Mouse (Mus musculus): ENCODE results near the gene Mn1. TPM values are rescaled to one million over a fixed set of nuclear protein-coding genes. Genes with fewer than 3 reads are reported as not detected.
A peak's percentile ranks its signal among the peaks of the same experiment; 100 is the strongest.

The Mn1 gene
- polyA plus RNA-seq, 1 experiment from 2014 or later, result 4.3 TPM

GRCm38 (mm10) chr5:111458675-111459074, 41.5 kb downstream of the Mn1 start:
- Histone ChIP-seq H3K9me3 (replicated peaks; ENCODE audit: low read length) (no peaks in the 10 kb centered on the region), H3K4me3 (replicated peaks; ENCODE audit: low read depth, low read length) (no peak overlapping the region), H3K27ac (no peak overlapping the region), H3K4me1 (replicated peaks; ENCODE audit: insufficient read depth, low read length) (no peaks in the 10 kb centered on the region), H3K27me3 (ENCODE audit: insufficient read depth, low read length) (no peaks in the 10 kb centered on the region), H3K4me2 (ENCODE audit: low read length) (no peak overlapping the region), H3K9ac (ENCODE audit: low read depth, low read length) (no peak overlapping the region), H3K36me3 (ENCODE audit: insufficient read depth, low read length) (no peaks in the 10 kb centered on the region)
- no peak for TF ChIP-seq CTCF (IDR thresholded peaks at IDR 0.05; ENCODE audit: low read depth)
- WGBS, result 77% methylated on average over 6 of the region's 6 CpGs
- ATAC-seq (replicated peaks; ENCODE audit: low FRiP score, low read depth), result no peak
- no peak for DNase-seq (ENCODE audit: low spot score)

- peak; percentile 69; the same call in 1 of the 2 replicates for ATAC-seq (replicated peaks; ENCODE audit: low FRiP score, low read depth)
- Histone ChIP-seq H3K4me1 (replicated peaks; ENCODE audit: insufficient read depth, low read length) (no peaks in the 10 kb centered on the region), H3K4me2 (ENCODE audit: low read length) (no peak overlapping the region), H3K36me3 (ENCODE audit: insufficient read depth, low read length) (no peaks in the 10 kb centered on the region), H3K9me3 (replicated peaks; ENCODE audit: low read length) (no peaks in the 10 kb centered on the region), H3K9ac (ENCODE audit: low read depth, low read length) (no peak overlapping the region), H3K27ac (peak overlapping the region; percentile 69), H3K4me3 (replicated peaks; ENCODE audit: low read depth, low read length) (no peak overlapping the region), H3K27me3 (ENCODE audit: insufficient read depth, low read length) (no peaks in the 10 kb centered on the region)
- DNase-seq (ENCODE audit: low spot score), result peak; percentile 78
- WGBS, result 50% methylated on average over 11 of the region's 11 CpGs
- TF ChIP-seq CTCF (IDR thresholded peaks at IDR 0.05; ENCODE audit: low read depth), result no peak; the same call in 1 of the 2 replicates
These were observed 48.7 kb downstream of the Mn1 start for GRCm38 (mm10) chr5:111465811-111466299.

- Histone ChIP-seq H3K4me2 (ENCODE audit: low read length) (no peak overlapping the region), H3K4me3 (replicated peaks; ENCODE audit: low read depth, low read length) (no peak overlapping the region), H3K9me3 (replicated peaks; ENCODE audit: low read length) (no peaks in the 10 kb centered on the region), H3K9ac (ENCODE audit: low read depth, low read length) (no peak overlapping the region), H3K36me3 (ENCODE audit: insufficient read depth, low read length) (no peaks in the 10 kb centered on the region), H3K4me1 (replicated peaks; ENCODE audit: insufficient read depth, low read length) (no peaks in the 10 kb centered on the region), H3K27me3 (ENCODE audit: insufficient read depth, low read length) (no peaks in the 10 kb centered on the region), H3K27ac (no peak overlapping the region; the same call in 1 of the 2 replicates)
- ATAC-seq (replicated peaks; ENCODE audit: low FRiP score, low read depth), result no peak; the same call in 1 of the 2 replicates
- 69% methylated on average over 9 of the region's 9 CpGs for WGBS
- TF ChIP-seq CTCF (IDR thresholded peaks at IDR 0.05; ENCODE audit: low read depth), result no peak
- no peak for DNase-seq (ENCODE audit: low spot score)
These were observed 49.3 kb downstream of the Mn1 start for GRCm38 (mm10) chr5:111466429-111466828.

GRCm38 (mm10) chr5:111467699-111468098, 50.5 kb downstream of the Mn1 start:
- H3K27me3 ChIP-seq (ENCODE audit: insufficient read depth, low read length), result no peaks in the 10 kb centered on the region
- no peak for ATAC-seq (replicated peaks; ENCODE audit: low FRiP score, low read depth)

GRCm38 (mm10) chr5:111469195-111469882, 52.2 kb downstream of the Mn1 start:
- Histone ChIP-seq H3K4me1 (replicated peaks; ENCODE audit: insufficient read depth, low read length) (0 out of 2 replicates have a peak, but pooled peaks cover 5% of the 10 kb centered on the region), H3K9me3 (replicated peaks; ENCODE audit: low read length) (no peaks in the 10 kb centered on the region), H3K4me3 (replicated peaks; ENCODE audit: low read depth, low read length) (no peak overlapping the region), H3K9ac (ENCODE audit: low read depth, low read length) (no peak overlapping the region), H3K27ac (no peak overlapping the region), H3K36me3 (ENCODE audit: insufficient read depth, low read length) (no peaks in the 10 kb centered on the region), H3K4me2 (ENCODE audit: low read length) (no peak overlapping the region), H3K27me3 (ENCODE audit: insufficient read depth, low read length) (no peaks in the 10 kb centered on the region)
- 55% methylated on average over 7 of the region's 7 CpGs for WGBS
- ATAC-seq (replicated peaks; ENCODE audit: low FRiP score, low read depth) (no peak), DNase-seq (ENCODE audit: low spot score) (no peak)
- TF ChIP-seq CTCF (IDR thresholded peaks at IDR 0.05; ENCODE audit: low read depth), result no peak

More at GRCm38 (mm10) chr5:111467699-111468098, 50.5 kb downstream of the Mn1 start:
- Histone ChIP-seq H3K4me3 (replicated peaks; ENCODE audit: low read depth, low read length) (no peak overlapping the region), H3K4me1 (replicated peaks; ENCODE audit: insufficient read depth, low read length) (no peaks in the 10 kb centered on the region), H3K27ac (no peak overlapping the region), H3K4me2 (ENCODE audit: low read length) (no peak overlapping the region), H3K9ac (ENCODE audit: low read depth, low read length) (no peak overlapping the region), H3K36me3 (ENCODE audit: insufficient read depth, low read length) (no peaks in the 10 kb centered on the region), H3K9me3 (replicated peaks; ENCODE audit: low read length) (no peaks in the 10 kb centered on the region)
- TF ChIP-seq CTCF (IDR thresholded peaks at IDR 0.05; ENCODE audit: low read depth), result no peak
- 45% methylated on average over 5 of the region's 5 CpGs for WGBS
- no peak for DNase-seq (ENCODE audit: low spot score)

GRCm38 (mm10) chr5:111470875-111471274, 53.7 kb downstream of the Mn1 start:
- WGBS, result 82% methylated on average over 4 of the region's 4 CpGs
- H3K9ac ChIP-seq (ENCODE audit: low read depth, low read length), result no peak overlapping the region
- H3K4me1 ChIP-seq (replicated peaks; ENCODE audit: insufficient read depth, low read length), result 0 out of 2 replicates have a peak, but pooled peaks cover 5% of the 10 kb centered on the region

More at GRCm38 (mm10) chr5:111470875-111471274, 53.7 kb downstream of the Mn1 start:
- no peak overlapping the region for H3K4me2 ChIP-seq (ENCODE audit: low read length)
- no peak for DNase-seq (ENCODE audit: low spot score)
- H3K27me3 ChIP-seq (ENCODE audit: insufficient read depth, low read length), result no peaks in the 10 kb centered on the region
- no peak overlapping the region for H3K27ac ChIP-seq
- H3K4me3 ChIP-seq (replicated peaks; ENCODE audit: low read depth, low read length), result no peak overlapping the region
- no peaks in the 10 kb centered on the region for H3K36me3 ChIP-seq (ENCODE audit: insufficient read depth, low read length)
- no peak for ATAC-seq (replicated peaks; ENCODE audit: low FRiP score, low read depth)
- TF ChIP-seq CTCF (IDR thresholded peaks at IDR 0.05; ENCODE audit: low read depth), result no peak
- no peaks in the 10 kb centered on the region for H3K9me3 ChIP-seq (replicated peaks; ENCODE audit: low read length)

All from kidney, postnatal 0 days (tissue).